ENCODE assay signal across 8 mouse cellular contexts in genomic region chr6:113037946-113038734, GRCm38 (mm10). TPM values are rescaled to one million over a fixed set of nuclear protein-coding genes. Genes with fewer than 3 reads are reported as not detected.
DNase-seq lines count a peak whose midpoint lies in the region; ATAC-seq and TF ChIP-seq lines count a peak whose summit lies in the region.

No protein-coding gene starts in this region.

- no peaks in the 10 kb centered on the region for H3K9me3 ChIP-seq in CH12.LX (replicated peaks; ENCODE audit: low read length)
- no peaks in the 10 kb centered on the region for H3K9me3 ChIP-seq in forebrain, embryonic 10.5 days
- H3K9me3 ChIP-seq in heart, embryonic 16.5 days (replicated peaks; ENCODE audit: control insufficient read depth, low read length): no peaks in the 10 kb centered on the region
- no peaks in the 10 kb centered on the region for H3K9me3 ChIP-seq in liver, embryonic 15.5 days (replicated peaks)
- no peaks in the 10 kb centered on the region for H3K9me3 ChIP-seq in neural tube, embryonic 11.5 days (ENCODE audit: control insufficient read depth, low read length)

- H3K9ac ChIP-seq in CH12.LX (ENCODE audit: insufficient read depth, low read depth): 0 out of 2 replicates have a peak overlapping the region, but pooled peaks have one; percentile 13
- peak overlapping the region; percentile 49 for H3K9ac ChIP-seq in heart, embryonic 16.5 days (ENCODE audit: low read length)
- peak overlapping the region; percentile 30; the same call in 1 of the 2 replicates for H3K9ac ChIP-seq in liver, embryonic 15.5 days
- peak overlapping the region; percentile 43; the same call in 1 of the 2 replicates for H3K9ac ChIP-seq in neural tube, embryonic 11.5 days (ENCODE audit: low read length)

- H3K36me3 ChIP-seq in CH12.LX (replicated peaks in 1 of 2; ENCODE audit: control insufficient read depth in 1 of 2, insufficient read depth in 1 of 2, low read length in 1 of 2): no peaks in the 10 kb centered on the region
- H3K36me3 ChIP-seq in forebrain, embryonic 10.5 days (replicated peaks): no peaks in the 10 kb centered on the region
- no peaks in the 10 kb centered on the region for H3K36me3 ChIP-seq in heart, embryonic 16.5 days (ENCODE audit: control insufficient read depth, insufficient read depth)
- no peaks in the 10 kb centered on the region for H3K36me3 ChIP-seq in liver, embryonic 15.5 days (replicated peaks)
- H3K36me3 ChIP-seq in neural tube, embryonic 11.5 days (ENCODE audit: control insufficient read depth, insufficient read depth, low read length): no peaks in the 10 kb centered on the region

- H3K79me2 ChIP-seq in CH12.LX (replicated peaks; ENCODE audit: control insufficient read depth, extremely low read depth, insufficient read depth, poor library complexity, severe bottlenecking): no peaks in the 10 kb centered on the region

- peak; percentile 23; the same call in 1 of the 2 replicates for ATAC-seq in heart, embryonic 16.5 days (replicated peaks; ENCODE audit: extremely low read depth, insufficient read depth, low FRiP score)
- ATAC-seq in liver, embryonic 15.5 days (ENCODE audit: insufficient read depth): peak; percentile 56
- ATAC-seq in neural tube, embryonic 11.5 days (ENCODE audit: insufficient read depth, low FRiP score, low TSS enrichment): 0 out of 2 replicates have a peak, but pooled peaks have one; percentile 48

- in situ Hi-C loops in CH12.LX (cut with MboI; ENCODE audit: low pct_ligation_motif_present, low pct_unique_long_range_greater_than_20kb, low sequenced_read_pairs): no loop called here

- H3K27me3 ChIP-seq in CH12.LX (replicated peaks): no peaks in the 10 kb centered on the region
- H3K27me3 ChIP-seq in forebrain, embryonic 10.5 days (ENCODE audit: poor library complexity, severe bottlenecking): peaks cover 9% of the 10 kb centered on the region; the same call in 1 of the 2 replicates
- H3K27me3 ChIP-seq in heart, embryonic 16.5 days (ENCODE audit: control insufficient read depth, insufficient read depth, low read length): no peaks in the 10 kb centered on the region
- no peaks in the 10 kb centered on the region for H3K27me3 ChIP-seq in liver, embryonic 15.5 days
- no peaks in the 10 kb centered on the region for H3K27me3 ChIP-seq in neural tube, embryonic 11.5 days (ENCODE audit: control insufficient read depth, insufficient read depth, low read length)

- 15% methylated on average over 19 of the region's 19 CpGs for WGBS in forebrain, embryonic 10.5 days
- WGBS in heart, embryonic 16.5 days: 8% methylated on average over 19 of the region's 19 CpGs
- 14% methylated on average over 19 of the region's 19 CpGs for WGBS in liver, embryonic 15.5 days (ENCODE audit: insufficient replicate concordance)
- WGBS in neural tube, embryonic 11.5 days: 7% methylated on average over 19 of the region's 19 CpGs

- dilution Hi-C loops in CH12.LX (cut with MboI; ENCODE audit: extremely low pct_ligation_motif_present, extremely low pct_unique_long_range_greater_than_20kb, low sequenced_read_pairs): no loop called here

- TF ChIP-seq RAD21 in CH12.LX (IDR thresholded peaks at IDR 0.05; ENCODE audit: low read depth, low read length): peak; percentile 98

- no peak for TF ChIP-seq POLR2A in CH12.LX (IDR thresholded peaks at IDR 0.05; ENCODE audit: low read depth, low read length)

- H3K4me3 ChIP-seq in CH12.LX (replicated peaks in 1 of 3; ENCODE audit: low read depth in 2 of 3, low read length in 2 of 3, poor library complexity in 1 of 3): peak overlapping the region in 1 of 3 experiments; percentile 19
- H3K4me3 ChIP-seq in forebrain, embryonic 10.5 days: peak overlapping the region; percentile 33
- peak overlapping the region; percentile 33 for H3K4me3 ChIP-seq in heart, embryonic 16.5 days (ENCODE audit: low read length)
- H3K4me3 ChIP-seq in liver, embryonic 15.5 days (replicated peaks): peak overlapping the region; percentile 26
- H3K4me3 ChIP-seq in neural tube, embryonic 11.5 days (ENCODE audit: low read depth, low read length): peak overlapping the region; percentile 4; the same call in 1 of the 2 replicates

- peak; percentile 64 for DNase-seq in CH12.LX (ENCODE audit: extremely low read depth)
- peak; percentile 60 for DNase-seq in c-Kit-positive CD71-positive TER-119-negative erythroid progenitor cells, embryonic 14.5 days (ENCODE audit: low read depth)
- DNase-seq in forebrain, embryonic 10.5 days (ENCODE audit: extremely low spot score, low spot score): peak; percentile 62
- DNase-seq in kidney, postnatal 25 days: peak; percentile 73 to 81
- peak; percentile 68 for DNase-seq in neural tube, embryonic 11.5 days (ENCODE audit: low spot score)
- DNase-seq in testis, postnatal 10 days (ENCODE audit: low spot score): peak; percentile 71

- peak overlapping the region; percentile 37; the same call in 1 of the 2 replicates for H3K4me2 ChIP-seq in CH12.LX (ENCODE audit: insufficient read depth, low read depth, poor library complexity, severe bottlenecking)
- H3K4me2 ChIP-seq in heart, embryonic 16.5 days (ENCODE audit: low read depth, low read length): peak overlapping the region; percentile 58
- H3K4me2 ChIP-seq in liver, embryonic 15.5 days: peak overlapping the region; percentile 59
- peak overlapping the region; percentile 38 for H3K4me2 ChIP-seq in neural tube, embryonic 11.5 days (ENCODE audit: low read depth)

- TF ChIP-seq EP300 in CH12.LX (IDR thresholded peaks at IDR 0.05; ENCODE audit: low read length): peak; percentile 33; the same call in 1 of the 2 replicates

- peak; percentile 76 to 95 for TF ChIP-seq CTCF in CH12.LX (conservative IDR thresholded peaks at IDR 0.05 in 1 of 2, IDR thresholded peaks at IDR 0.05 in 1 of 2; ENCODE audit: low read depth in 2 of 2, low read length in 2 of 2)

- H3K27ac ChIP-seq in CH12.LX (ENCODE audit: insufficient read depth, low read depth): no peak overlapping the region
- H3K27ac ChIP-seq in forebrain, embryonic 10.5 days: peak overlapping the region; percentile 77
- no peak overlapping the region for H3K27ac ChIP-seq in heart, embryonic 16.5 days (ENCODE audit: low read length)
- peak overlapping the region; percentile 71 for H3K27ac ChIP-seq in liver, embryonic 15.5 days (replicated peaks)
- H3K27ac ChIP-seq in neural tube, embryonic 11.5 days (ENCODE audit: low read depth, low read length): 0 out of 2 replicates have a peak overlapping the region, but pooled peaks have one; percentile 34

- peaks cover 3 to 13% of the 10 kb centered on the region in 2 experiments; a peak in 2 of 4 replicates for H3K4me1 ChIP-seq in CH12.LX (ENCODE audit: control insufficient read depth in 1 of 2, insufficient read depth in 2 of 2)
- H3K4me1 ChIP-seq in forebrain, embryonic 10.5 days: peaks cover 15% of the 10 kb centered on the region
- H3K4me1 ChIP-seq in heart, embryonic 16.5 days (ENCODE audit: control insufficient read depth, insufficient read depth, low read length): peaks cover 5% of the 10 kb centered on the region
- peaks cover 33% of the 10 kb centered on the region for H3K4me1 ChIP-seq in liver, embryonic 15.5 days (replicated peaks)
- peaks cover 3% of the 10 kb centered on the region; the same call in 1 of the 2 replicates for H3K4me1 ChIP-seq in neural tube, embryonic 11.5 days (ENCODE audit: control insufficient read depth, insufficient read depth, low read length)

TF ChIP-seq in CH12.LX, 34 proteins besides CTCF, POLR2A, EP300 and RAD21 (continues in another document):
- no peak for TF ChIP-seq MAX (IDR thresholded peaks at IDR 0.05; ENCODE audit: low read length)
- no peak; the same call in 1 of the 2 replicates for TF ChIP-seq ELF1 (IDR thresholded peaks at IDR 0.05; ENCODE audit: low read depth, low read length)
- TF ChIP-seq SMC3 (IDR thresholded peaks at IDR 0.05; ENCODE audit: low read depth, low read length): peak; percentile 89
- TF ChIP-seq CHD2 (IDR thresholded peaks at IDR 0.05; ENCODE audit: low read length): no peak
- TF ChIP-seq ETS1 (conservative IDR thresholded peaks at IDR 0.05; ENCODE audit: low read depth, low read length): no peak
- no peak; the same call in 1 of the 2 replicates for TF ChIP-seq MXI1 (IDR thresholded peaks at IDR 0.05; ENCODE audit: low read depth, low read length)
- no peak for TF ChIP-seq PAX5 (IDR thresholded peaks at IDR 0.05; ENCODE audit: low read length)
- peak; percentile 49; the same call in 1 of the 2 replicates for TF ChIP-seq ZC3H11A (IDR thresholded peaks at IDR 0.05; ENCODE audit: low read depth, low read length)
- TF ChIP-seq NELFE (IDR thresholded peaks at IDR 0.05; ENCODE audit: low read depth, low read length): no peak
- TF ChIP-seq MAZ (IDR thresholded peaks at IDR 0.05; ENCODE audit: low read depth, low read length): no peak
- TF ChIP-seq HCFC1 (IDR thresholded peaks at IDR 0.05; ENCODE audit: low read depth, low read length): no peak; the same call in 1 of the 2 replicates
- peak; percentile 64; the same call in 1 of the 2 replicates for TF ChIP-seq MEF2A (IDR thresholded peaks at IDR 0.05; ENCODE audit: borderline replicate concordance, low read depth, low read length)
- no peak for TF ChIP-seq GABPA (IDR thresholded peaks at IDR 0.05; ENCODE audit: insufficient replicate concordance, low read depth, low read length)
- no peak for TF ChIP-seq ZKSCAN1 (IDR thresholded peaks at IDR 0.05; ENCODE audit: borderline replicate concordance, low read depth, low read length)
- TF ChIP-seq ZNF384 (IDR thresholded peaks at IDR 0.05; ENCODE audit: low read depth, low read length): no peak
- peak; percentile 80 for TF ChIP-seq IRF4 (IDR thresholded peaks at IDR 0.05; ENCODE audit: low read depth, low read length)

RNA-seq across cellular contexts. Expression of gene Thumpd3, which starts 7.9 kb away (rescaled TPM):
- total RNA-seq in CH12.LX (2012; rRNA removed): 37.1 and 43.4 TPM in 2 replicates
- total RNA-seq in CH12.LX (2014; rRNA removed): 78.1 and 89.0 TPM in 2 replicates
- 66.2 and 69.3 TPM in 2 replicates for polyA plus RNA-seq in CH12.LX (2012; ENCODE audit: insufficient read length, low read depth)
- 75.2 and 81.4 TPM in 2 replicates for polyA plus RNA-seq in forebrain, embryonic 10.5 days (2016; fragmentation: Nextera tagmentation; extraction: Ambion mirVana)
- 38.3 and 43.4 TPM in 2 replicates for polyA plus RNA-seq in heart, embryonic 16.5 days (2015; fragmentation: Nextera tagmentation; extraction: Ambion mirVana)
- 31.7 and 32.1 TPM in 2 replicates for polyA plus RNA-seq in liver, embryonic 15.5 days (2015; fragmentation: Nextera tagmentation; extraction: Ambion mirVana)
- 50.4 and 52.9 TPM in 2 replicates for polyA plus RNA-seq in neural tube, embryonic 11.5 days (2014; fragmentation: Nextera tagmentation; extraction: Ambion mirVana)

RNA-seq across cellular contexts. Expression of gene Setd5, which starts 39.0 kb away (rescaled TPM):
- total RNA-seq in CH12.LX (2012; rRNA removed) (56.8 and 57.7 TPM in 2 replicates), CH12.LX (2014; rRNA removed) (59.6 and 67.4 TPM in 2 replicates)
- polyA plus RNA-seq in CH12.LX (2012; ENCODE audit: insufficient read length, low read depth): 72.1 and 80.4 TPM in 2 replicates
- polyA plus RNA-seq in forebrain, embryonic 10.5 days (2016; fragmentation: Nextera tagmentation; extraction: Ambion mirVana): 72.5 and 77.8 TPM in 2 replicates
- 46.4 and 50.8 TPM in 2 replicates for polyA plus RNA-seq in heart, embryonic 16.5 days (2015; fragmentation: Nextera tagmentation; extraction: Ambion mirVana)
- 17.1 and 18.1 TPM in 2 replicates for polyA plus RNA-seq in liver, embryonic 15.5 days (2015; fragmentation: Nextera tagmentation; extraction: Ambion mirVana)
- 74.9 and 78.5 TPM in 2 replicates for polyA plus RNA-seq in neural tube, embryonic 11.5 days (2014; fragmentation: Nextera tagmentation; extraction: Ambion mirVana)

Comparison
In these comparisons a context has a peak if more than half of its experiments do, and no peak if none do; other contexts are left out.
1. H3K27ac ChIP-seq: peak in forebrain, embryonic 10.5 days (single experiment), liver, embryonic 15.5 days (single experiment) and neural tube, embryonic 11.5 days (single experiment); none in CH12.LX (single experiment) and heart, embryonic 16.5 days (single experiment).
2. Peak in every context shown above with its lines, with median percentiles within 50 percentile points of each other: DNase-seq, H3K4me2 ChIP-seq, H3K9ac ChIP-seq and ATAC-seq.